Mouse (Mus musculus): ENCODE measurements around the gene Cxcr2.

DNA sequence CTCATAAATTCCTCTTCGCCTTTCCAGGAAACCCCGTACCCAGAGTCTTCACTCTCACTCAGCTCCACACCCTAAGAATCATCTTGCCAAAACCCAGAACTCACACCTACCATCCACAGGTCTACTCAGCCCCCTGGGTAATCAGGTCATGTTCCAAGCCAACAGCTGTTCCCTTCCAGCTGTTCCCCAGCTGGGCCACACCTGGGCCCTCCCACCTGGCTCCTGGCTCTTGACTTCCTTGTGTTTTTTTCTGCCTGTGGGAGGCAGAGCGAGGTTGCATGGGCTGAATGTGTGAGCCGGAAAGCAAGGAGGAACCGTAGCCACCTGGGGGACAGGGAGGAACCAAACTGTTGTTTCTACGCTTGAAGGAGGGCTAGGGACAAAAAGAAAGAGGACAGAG is 47.6 kb upstream of the Cxcr2 start:
- TF ChIP-seq CTCF (IDR thresholded peaks at IDR 0.05; ENCODE audit: low read depth, low read length), result no peak
- no peak for TF ChIP-seq POLR2AphosphoS5 (IDR thresholded peaks at IDR 0.05; ENCODE audit: insufficient replicate concordance, low read depth, low read length)
- TF ChIP-seq GATA1 (IDR thresholded peaks at IDR 0.05; ENCODE audit: borderline replicate concordance, low read length), result no peak
- TF ChIP-seq TAL1 (conservative IDR thresholded peaks at IDR 0.05; ENCODE audit: low read depth, low read length), result no peak
